Mouse (Mus musculus) intestine, embryonic 15.5 days (tissue): ENCODE results near the gene Gnpnat1. TPM values are rescaled to one million over a fixed set of nuclear protein-coding genes. Genes with fewer than 3 reads are reported as not detected.
A peak's percentile ranks its signal among the peaks of the same experiment; 100 is the strongest.

Experiments used
- ATAC-seq: fragments of 200-750 bp; cut with Nextera tagmentation; 2 replicates; pipeline ENCODE4 v1.8.0; 2017; ENCODE audit warnings: moderate TSS enrichment, moderate library complexity
- H3K27ac ChIP-seq: fragments of 300-500 bp; sonication (generic); 2 replicates; pipeline ENCODE4 v1.5.1; 2015; ENCODE audit warnings: mild to moderate bottlenecking, inconsistent platforms
- H3K27me3 ChIP-seq: fragments of 300-500 bp; sonication (generic); replicated peaks from 2 replicates; pipeline ENCODE4 v1.6.1; 2015; ENCODE audit warnings: inconsistent platforms
- H3K36me3 ChIP-seq: fragments of 300-500 bp; sonication (generic); 2 replicates; pipeline ENCODE4 v1.6.1; 2015; ENCODE audit warnings: inconsistent platforms
- H3K4me1 ChIP-seq: fragments of 300-500 bp; sonication (generic); replicated peaks from 2 replicates; pipeline ENCODE4 v1.6.1; 2015; ENCODE audit warnings: inconsistent platforms
- H3K4me2 ChIP-seq: fragments of 300-500 bp; sonication (generic); replicated peaks from 2 replicates; pipeline ENCODE4 v1.6.1; 2015; ENCODE audit warnings: mild to moderate bottlenecking, inconsistent platforms
- H3K4me3 ChIP-seq: fragments of 300-500 bp; sonication (generic); replicated peaks from 2 replicates; pipeline ENCODE4 v1.5.1; 2015; ENCODE audit warnings: inconsistent platforms
- H3K9ac ChIP-seq: fragments of 300-500 bp; sonication (generic); 2 replicates; pipeline ENCODE4 v1.6.1; 2015; ENCODE audit warnings: inconsistent platforms
- H3K9me3 ChIP-seq: fragments of 300-500 bp; sonication (generic); 2 replicates; pipeline ENCODE4 v1.6.1; 2016; ENCODE audit warnings: inconsistent platforms
- WGBS: fragments of 180-500 bp; shearing (Covaris S2); methylation state at CpG from one replicate; pipeline ENCODE4 v1.1.7; 2015; 5-methylcytosine and 5-hydroxymethylcytosine counted together
- polyA plus RNA-seq: library from polyadenylated mRNA; unstranded; fragments of >200 nt; fragmentation: Nextera tagmentation; extraction: Ambion mirVana; gene quantifications from 2 replicates; pipeline ENCODE4 v1.2.1, GENCODE M21; 2015

The Gnpnat1 gene
- polyA plus RNA-seq, 1 experiment from 2014 or later, result 69.2 TPM

DNA sequence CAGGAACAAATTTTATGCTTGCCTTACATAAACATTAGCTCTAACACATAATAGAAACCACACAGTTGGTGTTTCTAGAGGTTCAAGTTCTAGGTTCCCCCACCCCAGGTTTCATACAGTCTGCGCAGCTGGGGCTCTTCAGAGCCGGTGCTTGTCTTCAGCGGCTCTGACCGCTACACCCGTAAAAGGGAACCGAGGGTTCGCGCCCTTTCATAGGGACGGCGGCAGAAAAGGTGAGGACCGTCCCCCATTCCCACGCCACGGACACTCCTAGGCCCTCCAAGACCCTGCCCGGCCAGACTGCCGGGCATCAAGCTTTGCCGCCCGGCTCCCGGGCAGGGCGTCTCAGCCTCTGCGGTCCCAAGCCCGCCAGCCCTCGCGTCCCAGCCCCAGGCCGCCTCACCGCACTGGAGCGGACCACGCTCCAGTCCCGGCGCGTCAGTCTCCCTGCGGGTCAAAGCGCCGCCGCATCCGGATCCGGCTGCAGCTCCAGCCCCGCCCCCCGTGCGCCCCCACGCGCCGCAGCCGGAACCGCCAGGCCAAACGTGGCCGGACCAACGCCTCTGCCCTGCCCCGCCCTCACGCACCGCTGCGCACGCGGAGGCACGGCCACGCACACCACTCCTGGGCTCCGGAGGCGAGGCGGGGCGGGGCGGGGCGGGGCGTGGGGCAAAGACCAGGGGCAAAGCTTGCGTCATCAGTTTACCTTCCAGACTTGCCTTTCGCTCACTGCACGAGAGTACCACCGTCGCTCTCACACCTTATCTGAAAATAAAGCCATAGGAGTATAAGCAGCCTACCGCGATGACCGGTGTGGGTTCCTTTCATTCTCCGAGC lies 16.1 kb downstream of the Gnpnat1 start:
- 0 out of 2 replicates have a peak, but pooled peaks cover 6% of the 10 kb centered on the region for H3K4me1 ChIP-seq
- peak; percentile 98 for ATAC-seq
- no peaks in the 10 kb centered on the region for H3K9me3 ChIP-seq
- peak overlapping the region; percentile 88 for H3K27ac ChIP-seq
- peak overlapping the region; percentile 74 for H3K4me3 ChIP-seq
- no peaks in the 10 kb centered on the region for H3K36me3 ChIP-seq
- H3K9ac ChIP-seq, result peak overlapping the region; percentile 79
- peak overlapping the region; percentile 66 for H3K4me2 ChIP-seq
- under 1% methylated on average over 67 of the region's 71 CpGs for WGBS
- no peaks in the 10 kb centered on the region for H3K27me3 ChIP-seq

GRCm38 (mm10) chr14:45387480-45387879 lies 17.2 kb downstream of the Gnpnat1 start:
- peak; percentile 57 for ATAC-seq
- H3K36me3 ChIP-seq, result no peaks in the 10 kb centered on the region
- 0 out of 2 replicates have a peak, but pooled peaks cover 6% of the 10 kb centered on the region for H3K4me1 ChIP-seq
- H3K27ac ChIP-seq, result peak overlapping the region; percentile 51; the same call in 1 of the 2 replicates
- peak overlapping the region; percentile 79; the same call in 1 of the 2 replicates for H3K9ac ChIP-seq
- peak overlapping the region; percentile 66 for H3K4me2 ChIP-seq
- H3K4me3 ChIP-seq, result peak overlapping the region; percentile 74
- H3K27me3 ChIP-seq, result no peaks in the 10 kb centered on the region
- H3K9me3 ChIP-seq, result no peaks in the 10 kb centered on the region
- WGBS, result 12% methylated on average over 2 of the region's 2 CpGs

DNA sequence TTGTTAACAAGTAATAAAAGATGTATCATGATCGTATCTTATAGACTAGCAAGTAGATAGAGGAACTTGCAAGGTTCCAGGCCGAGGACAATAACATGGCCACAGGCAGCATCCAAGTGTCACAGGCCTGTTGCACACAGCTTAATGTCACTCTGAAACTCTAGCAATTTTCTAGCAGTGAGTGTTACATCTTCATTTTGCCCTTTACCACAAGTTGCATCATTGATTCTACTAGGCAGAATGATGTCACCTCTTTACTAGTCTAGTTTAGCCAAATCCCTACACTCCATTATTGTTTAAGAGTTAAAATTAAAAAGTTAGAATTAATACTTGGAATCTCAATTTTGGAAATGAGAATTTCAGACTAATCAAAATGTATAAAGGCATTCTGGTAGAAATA lies 19.1 kb downstream of the Gnpnat1 start:
- Histone ChIP-seq H3K4me1 (0 out of 2 replicates have a peak, but pooled peaks cover 6% of the 10 kb centered on the region), H3K27me3 (no peaks in the 10 kb centered on the region), H3K36me3 (0 out of 2 replicates have a peak, but pooled peaks cover 6% of the 10 kb centered on the region), H3K9ac (no peak overlapping the region), H3K27ac (no peak overlapping the region), H3K9me3 (no peaks in the 10 kb centered on the region), H3K4me3 (no peak overlapping the region), H3K4me2 (no peak overlapping the region)
- WGBS, result 91% methylated on average over 2 of the region's 2 CpGs
- ATAC-seq, result no peak

- H3K9me3 ChIP-seq, result no peaks in the 10 kb centered on the region
- ATAC-seq, result no peak
- no peak overlapping the region for H3K4me2 ChIP-seq
- H3K27ac ChIP-seq, result no peak overlapping the region
- 85% methylated on average over 4 of the region's 4 CpGs for WGBS
- no peaks in the 10 kb centered on the region for H3K27me3 ChIP-seq
- H3K4me3 ChIP-seq, result no peak overlapping the region
- H3K9ac ChIP-seq, result no peak overlapping the region
- 0 out of 2 replicates have a peak, but pooled peaks cover 6% of the 10 kb centered on the region for H3K4me1 ChIP-seq
- peaks cover 11% of the 10 kb centered on the region; the same call in 1 of the 2 replicates for H3K36me3 ChIP-seq
Observed at GRCm38 (mm10) chr14:45382912-45383311, 21.8 kb downstream of the Gnpnat1 start.

DNA sequence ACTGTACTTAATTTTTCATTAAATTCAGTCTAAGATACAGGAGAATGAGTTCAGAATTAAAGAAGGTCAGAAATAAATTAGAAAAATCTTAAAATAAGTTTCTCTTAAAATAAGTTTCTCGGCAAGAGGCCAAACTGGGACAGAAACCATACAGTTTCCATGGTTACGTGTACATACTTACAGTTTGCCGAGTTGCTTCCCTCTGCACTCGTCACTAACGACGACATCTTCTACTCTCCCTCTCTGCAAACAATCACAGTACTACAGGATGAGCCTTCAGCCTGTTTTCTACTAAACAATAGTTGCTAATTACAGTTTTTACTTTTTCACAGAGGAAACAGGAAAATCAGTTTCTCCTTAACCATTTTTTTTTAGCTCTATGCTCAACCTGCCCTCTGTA lies 24.0 kb downstream of the Gnpnat1 start:
- Histone ChIP-seq H3K9ac (no peak overlapping the region), H3K9me3 (no peaks in the 10 kb centered on the region), H3K4me2 (no peak overlapping the region), H3K4me1 (no peaks in the 10 kb centered on the region), H3K27ac (no peak overlapping the region), H3K36me3 (peaks cover 11% of the 10 kb centered on the region; the same call in 1 of the 2 replicates), H3K27me3 (no peaks in the 10 kb centered on the region), H3K4me3 (no peak overlapping the region)
- WGBS, result 84% methylated on average over 6 of the region's 6 CpGs
- ATAC-seq, result no peak

DNA sequence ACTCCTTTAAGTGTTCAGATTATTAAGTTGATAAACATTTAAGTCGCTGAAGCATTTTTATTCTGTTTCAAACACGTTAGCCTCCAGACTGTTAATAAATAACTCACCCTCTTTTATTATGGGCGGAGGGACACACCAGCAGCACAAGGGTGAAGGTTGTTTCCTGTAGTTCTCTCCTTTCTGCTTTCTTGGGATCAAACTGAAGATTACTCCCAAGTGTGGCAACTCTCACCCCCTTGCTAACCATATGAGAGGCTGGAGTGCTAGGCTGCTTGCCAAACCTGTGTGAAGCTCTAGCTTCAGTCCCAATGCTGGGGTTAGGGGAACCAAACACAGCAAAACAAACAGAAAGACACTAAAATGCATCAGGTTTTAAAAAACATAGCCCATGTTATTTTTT lies 25.9 kb downstream of the Gnpnat1 start:
- 73% methylated on average over 3 of the region's 3 CpGs for WGBS
- H3K9me3 ChIP-seq, result no peaks in the 10 kb centered on the region
- H3K36me3 ChIP-seq, result peaks cover 11% of the 10 kb centered on the region; the same call in 1 of the 2 replicates
- no peaks in the 10 kb centered on the region for H3K27me3 ChIP-seq
- H3K27ac ChIP-seq, result peak overlapping the region; percentile 27
- H3K4me1 ChIP-seq, result no peaks in the 10 kb centered on the region
- H3K9ac ChIP-seq, result no peak overlapping the region
- peak; percentile 92 for ATAC-seq
- no peak overlapping the region for H3K4me3 ChIP-seq
- peak overlapping the region; percentile 7; the same call in 1 of the 2 replicates for H3K4me2 ChIP-seq

DNA sequence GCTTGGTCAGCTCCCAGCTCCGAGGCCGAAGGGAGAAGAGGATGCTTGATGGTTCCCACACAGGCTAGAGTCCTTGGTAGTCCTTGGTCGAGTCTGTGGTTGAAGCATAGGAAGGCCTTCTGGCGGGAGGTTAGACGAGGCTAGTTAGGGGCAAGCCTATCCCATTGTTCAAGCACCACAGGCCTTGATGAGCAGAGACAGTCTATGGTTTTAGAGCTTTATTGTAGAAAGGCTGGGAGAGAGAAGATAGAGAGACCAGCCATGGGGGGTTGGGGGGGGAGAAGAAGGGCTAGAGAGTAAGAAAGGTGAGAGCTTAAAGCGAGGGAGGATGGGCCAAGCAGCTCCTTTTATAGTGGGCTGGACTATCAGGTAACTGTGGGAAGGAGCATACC lies 39.5 kb downstream of the Gnpnat1 start:
- peaks cover 12% of the 10 kb centered on the region for H3K36me3 ChIP-seq
- H3K4me3 ChIP-seq, result no peak overlapping the region
- no peak overlapping the region for H3K4me2 ChIP-seq
- H3K9me3 ChIP-seq, result no peaks in the 10 kb centered on the region
- no peaks in the 10 kb centered on the region for H3K27me3 ChIP-seq
- no peaks in the 10 kb centered on the region for H3K4me1 ChIP-seq
- H3K27ac ChIP-seq, result no peak overlapping the region
- no peak overlapping the region for H3K9ac ChIP-seq
- ATAC-seq, result no peak
- 90% methylated on average over 6 of the region's 6 CpGs for WGBS

DNA sequence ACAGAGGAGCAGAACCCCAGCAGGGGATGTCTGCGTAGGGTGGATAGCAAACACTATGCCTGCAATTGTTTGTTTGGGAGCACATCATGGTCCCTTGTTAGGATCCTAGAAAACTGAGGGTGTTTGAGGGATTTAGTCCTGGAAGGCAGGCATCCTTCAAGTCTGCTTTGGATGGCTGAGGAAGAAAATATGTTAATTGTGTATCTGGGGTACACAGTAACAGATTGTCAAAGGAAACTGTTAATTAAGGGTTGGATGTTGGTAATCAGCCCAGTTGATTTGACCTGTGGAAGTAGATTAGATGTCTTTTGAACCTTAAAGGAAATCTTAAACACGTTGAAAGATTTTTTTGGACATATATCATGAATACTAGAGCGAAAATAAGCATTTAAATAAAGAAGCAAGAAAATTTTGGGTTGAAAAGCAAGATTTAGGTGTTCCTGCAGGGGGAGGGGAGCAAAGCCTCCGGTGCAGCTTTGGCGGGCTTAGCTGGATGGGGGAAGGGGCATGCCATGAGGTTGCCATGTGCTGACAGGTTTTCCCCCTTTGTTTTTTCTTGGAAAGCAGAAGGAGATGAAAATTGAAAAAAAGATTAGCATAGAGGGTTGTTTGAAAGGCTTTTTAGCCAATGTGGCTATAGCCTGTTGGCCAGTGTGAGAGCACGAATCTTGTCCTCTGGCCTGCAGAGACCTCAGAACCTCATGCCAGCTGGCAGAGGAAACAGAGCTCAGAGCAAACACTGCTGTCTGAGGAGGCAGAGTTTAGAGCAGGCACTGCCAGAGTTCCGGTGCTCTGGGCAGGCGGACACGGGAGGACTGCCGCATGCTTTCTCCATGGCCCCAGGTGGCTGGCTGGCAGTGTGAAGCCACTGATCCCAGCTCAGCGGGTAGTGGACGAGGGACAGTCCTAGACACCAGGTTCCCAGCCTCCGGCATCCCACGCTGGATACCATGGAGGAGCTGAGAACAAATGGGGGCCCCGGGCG lies 40.2 kb downstream of the Gnpnat1 start:
- Histone ChIP-seq H3K36me3 (peaks cover 6% of the 10 kb centered on the region), H3K4me2 (no peak overlapping the region), H3K27me3 (no peaks in the 10 kb centered on the region), H3K4me3 (no peak overlapping the region), H3K9ac (no peak overlapping the region), H3K4me1 (no peaks in the 10 kb centered on the region), H3K27ac (no peak overlapping the region), H3K9me3 (no peaks in the 10 kb centered on the region)
- 90% methylated on average over 16 of the region's 16 CpGs for WGBS
- no peak for ATAC-seq

DNA sequence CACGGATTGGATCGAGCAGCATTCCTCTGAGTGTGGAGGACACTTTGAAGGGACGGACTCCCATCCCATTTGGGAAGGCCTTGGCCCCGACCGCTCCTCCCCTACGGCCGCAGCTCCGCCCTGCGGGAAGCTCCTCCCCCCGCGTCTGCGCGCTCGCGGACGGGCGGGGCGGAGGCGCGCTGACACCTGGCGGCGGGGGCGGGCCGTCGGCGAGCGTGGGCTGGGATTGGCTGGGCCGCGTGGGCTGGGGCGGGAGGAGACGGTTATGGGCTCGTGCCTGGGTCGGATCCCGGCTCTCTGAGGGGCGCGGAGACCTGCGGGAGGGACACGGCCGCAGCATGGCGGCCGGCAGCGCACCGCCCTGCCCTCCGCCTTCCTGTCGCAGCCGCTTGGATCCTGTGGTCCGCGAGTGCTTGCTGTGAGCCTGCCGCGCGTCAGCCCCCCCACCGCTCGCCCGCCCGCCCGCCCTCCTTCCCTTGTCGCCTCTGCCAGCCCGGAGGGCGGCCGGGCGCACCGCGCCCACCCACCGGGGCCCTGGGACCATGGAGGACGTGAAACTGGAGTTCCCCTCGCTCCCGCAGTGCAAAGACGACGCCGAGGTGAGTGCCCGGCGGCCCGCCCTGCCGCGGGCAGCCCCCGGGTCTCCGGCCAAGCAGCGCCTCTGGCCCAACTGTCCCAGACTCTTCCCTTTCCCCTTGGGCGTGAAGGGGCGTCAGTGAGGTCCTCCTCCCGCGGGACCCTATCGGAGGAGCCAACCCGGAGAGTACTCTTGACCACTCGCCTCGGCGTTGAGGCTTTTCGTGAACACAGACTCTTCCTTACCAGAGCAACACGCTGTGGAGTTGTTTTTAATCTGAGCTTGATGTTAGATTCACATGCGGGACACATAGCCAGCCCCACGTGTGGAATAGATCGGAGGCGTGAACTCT lies 53.5 kb downstream of the Gnpnat1 start, which contains the start of gene Styx:
Gene Styx (plus strand): TSS at position 163 of the 929 bp plus-strand sequence.
- WGBS, result under 1% methylated on average over 79 of the region's 93 CpGs
- Histone ChIP-seq H3K4me1 (peaks cover 4% of the 10 kb centered on the region), H3K36me3 (peaks cover 10% of the 10 kb centered on the region), H3K9me3 (no peaks in the 10 kb centered on the region), H3K9ac (peak within 1 kb of the TSS; percentile 83), H3K4me3 (peak within 1 kb of the TSS; percentile 75), H3K4me2 (peak within 1 kb of the TSS; percentile 64), H3K27ac (peak within 1 kb of the TSS; percentile 79), H3K27me3 (no peaks in the 10 kb centered on the region)
- peak; percentile 99 for ATAC-seq

DNA sequence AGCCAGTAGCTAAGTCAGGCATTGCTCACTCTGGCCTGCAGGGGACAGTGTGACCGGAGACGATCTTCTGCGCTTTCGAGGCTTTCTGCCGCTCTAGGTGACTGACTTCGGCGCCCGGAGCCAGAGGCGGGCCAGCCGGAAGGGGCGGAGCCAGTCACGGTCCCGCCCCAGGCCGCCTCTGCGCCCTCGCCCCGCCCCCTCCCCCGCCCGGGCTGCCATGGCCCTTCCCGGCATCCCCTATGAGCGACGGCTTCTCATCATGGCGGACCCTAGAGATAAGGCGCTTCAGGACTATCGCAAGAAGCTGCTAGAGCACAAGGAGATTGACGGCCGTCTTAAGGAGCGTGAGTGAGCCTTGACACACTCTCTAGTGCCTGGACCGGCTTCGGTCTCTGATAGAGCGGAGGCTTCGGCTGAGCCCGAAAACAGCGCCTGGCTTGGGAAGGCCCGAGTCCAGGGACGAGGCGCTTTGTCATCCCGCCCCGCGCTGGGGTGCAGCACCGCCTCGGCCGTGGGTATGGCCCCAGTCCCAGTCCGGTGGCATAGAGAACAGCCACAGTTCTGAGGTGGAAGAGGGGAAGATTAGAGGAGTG lies 75.0 kb downstream of the Gnpnat1 start, which contains the start of gene Psmc6:
Gene Psmc6 (plus strand): TSS at position 200 of the 593 bp plus-strand sequence.
- peak within 1 kb of the TSS; percentile 75 for H3K4me3 ChIP-seq
- H3K36me3 ChIP-seq, result peaks cover 6% of the 10 kb centered on the region
- H3K27ac ChIP-seq, result peak within 1 kb of the TSS; percentile 66
- peak within 1 kb of the TSS; percentile 60 for H3K4me2 ChIP-seq
- 0 out of 2 replicates have a peak, but pooled peaks cover 3% of the 10 kb centered on the region for H3K4me1 ChIP-seq
- peak; percentile 98 for ATAC-seq
- no peaks in the 10 kb centered on the region for H3K27me3 ChIP-seq
- H3K9me3 ChIP-seq, result no peaks in the 10 kb centered on the region
- H3K9ac ChIP-seq, result peak within 1 kb of the TSS; percentile 87
- under 1% methylated on average over 44 of the region's 44 CpGs for WGBS
